Mouse (Mus musculus): ENCODE measurements around the gene Mtg1.
A peak's percentile ranks its signal among the peaks of the same experiment; 100 is the strongest.
"Not testable (repeated sequence)": the region's sequence is repeated elsewhere in the genome, so short reads cannot be mapped to it uniquely, and the experiment has no call there.

Mtg1 gene

GRCm38 (mm10) chr7:140120484-140120883 is 16.9 kb upstream of the Mtg1 start:
- Histone ChIP-seq H3K36me3 (ENCODE audit: control insufficient read depth, insufficient read depth, low read length, poor library complexity, severe bottlenecking) (no peaks in the 10 kb centered on the region), H3K27me3 (ENCODE audit: control insufficient read depth, insufficient read depth, low read length, poor library complexity, severe bottlenecking) (no peaks in the 10 kb centered on the region)
- no peak for DNase-seq (ENCODE audit: low read depth, low spot score)

- no peak for DNase-seq (ENCODE audit: low read depth, low spot score)
- H3K27me3 ChIP-seq (ENCODE audit: control insufficient read depth, insufficient read depth, low read length, poor library complexity, severe bottlenecking) = no peaks in the 10 kb centered on the region
- no peaks in the 10 kb centered on the region for H3K36me3 ChIP-seq (ENCODE audit: control insufficient read depth, insufficient read depth, low read length, poor library complexity, severe bottlenecking)
Measured at GRCm38 (mm10) chr7:140121338-140121910, 15.9 kb upstream of the Mtg1 start.

- no peak for DNase-seq (ENCODE audit: low read depth, low spot score)
- Histone ChIP-seq H3K27me3 (ENCODE audit: control insufficient read depth, insufficient read depth, low read length, poor library complexity, severe bottlenecking) (no peaks in the 10 kb centered on the region), H3K36me3 (ENCODE audit: control insufficient read depth, insufficient read depth, low read length, poor library complexity, severe bottlenecking) (no peaks in the 10 kb centered on the region)
Measured at GRCm38 (mm10) chr7:140122765-140123164, 14.6 kb upstream of the Mtg1 start.

GRCm38 (mm10) chr7:140124382-140124781 is 13.0 kb upstream of the Mtg1 start:
- DNase-seq (ENCODE audit: low read depth, low spot score) = no peak
- Histone ChIP-seq H3K36me3 (ENCODE audit: control insufficient read depth, insufficient read depth, low read length, poor library complexity, severe bottlenecking) (no peaks in the 10 kb centered on the region), H3K27me3 (ENCODE audit: control insufficient read depth, insufficient read depth, low read length, poor library complexity, severe bottlenecking) (no peaks in the 10 kb centered on the region)

- H3K36me3 ChIP-seq (ENCODE audit: control insufficient read depth, insufficient read depth, low read length, poor library complexity, severe bottlenecking) = no peaks in the 10 kb centered on the region
- DNase-seq (ENCODE audit: low read depth, low spot score) = peak; percentile 92
- no peaks in the 10 kb centered on the region for H3K27me3 ChIP-seq (ENCODE audit: control insufficient read depth, insufficient read depth, low read length, poor library complexity, severe bottlenecking)
Measured at GRCm38 (mm10) chr7:140125278-140126021, 11.9 kb upstream of the Mtg1 start.

GRCm38 (mm10) chr7:140126022-140126350 is 11.4 kb upstream of the Mtg1 start:
- H3K36me3 ChIP-seq (ENCODE audit: control insufficient read depth, insufficient read depth, low read length, poor library complexity, severe bottlenecking) = no peaks in the 10 kb centered on the region
- no peaks in the 10 kb centered on the region for H3K27me3 ChIP-seq (ENCODE audit: control insufficient read depth, insufficient read depth, low read length, poor library complexity, severe bottlenecking)
- DNase-seq (ENCODE audit: low read depth, low spot score) = peak; percentile 6

- Histone ChIP-seq H3K27me3 (ENCODE audit: control insufficient read depth, insufficient read depth, low read length, poor library complexity, severe bottlenecking) (no peaks in the 10 kb centered on the region), H3K36me3 (ENCODE audit: control insufficient read depth, insufficient read depth, low read length, poor library complexity, severe bottlenecking) (no peaks in the 10 kb centered on the region)
- DNase-seq (ENCODE audit: low read depth, low spot score) = no peak
Measured at GRCm38 (mm10) chr7:140126934-140127333, 10.4 kb upstream of the Mtg1 start.

- DNase-seq (ENCODE audit: low read depth, low spot score) = no peak
- Histone ChIP-seq H3K36me3 (ENCODE audit: control insufficient read depth, insufficient read depth, low read length, poor library complexity, severe bottlenecking) (no peaks in the 10 kb centered on the region), H3K27me3 (ENCODE audit: control insufficient read depth, insufficient read depth, low read length, poor library complexity, severe bottlenecking) (no peaks in the 10 kb centered on the region)
Measured at GRCm38 (mm10) chr7:140127911-140128310, 9.5 kb upstream of the Mtg1 start.

- not testable (repeated sequence) for H3K27me3 ChIP-seq (ENCODE audit: control insufficient read depth, insufficient read depth, low read length, poor library complexity, severe bottlenecking); H3K36me3 ChIP-seq (ENCODE audit: control insufficient read depth, insufficient read depth, low read length, poor library complexity, severe bottlenecking); DNase-seq (ENCODE audit: low read depth, low spot score)
Measured at GRCm38 (mm10) chr7:140132184-140132583, 5.2 kb upstream of the Mtg1 start.

GRCm38 (mm10) chr7:140134033-140134432 is 3.3 kb upstream of the Mtg1 start:
- not testable (repeated sequence) for H3K27me3 ChIP-seq (ENCODE audit: control insufficient read depth, insufficient read depth, low read length, poor library complexity, severe bottlenecking); DNase-seq (ENCODE audit: low read depth, low spot score); H3K36me3 ChIP-seq (ENCODE audit: control insufficient read depth, insufficient read depth, low read length, poor library complexity, severe bottlenecking)

- no peaks in the 10 kb centered on the region for H3K36me3 ChIP-seq (ENCODE audit: control insufficient read depth, insufficient read depth, low read length, poor library complexity, severe bottlenecking)
- no peak for DNase-seq (ENCODE audit: low read depth, low spot score)
- H3K27me3 ChIP-seq (ENCODE audit: control insufficient read depth, insufficient read depth, low read length, poor library complexity, severe bottlenecking) = no peaks in the 10 kb centered on the region; the same call in 1 of the 2 replicates
Measured at GRCm38 (mm10) chr7:140135106-140135770, 2.1 kb upstream of the Mtg1 start.

GRCm38 (mm10) chr7:140138021-140138310 is 602 bp downstream of the Mtg1 start:
- no peak for DNase-seq (ENCODE audit: low read depth, low spot score)
- no peaks in the 10 kb centered on the region; the same call in 1 of the 2 replicates for H3K27me3 ChIP-seq (ENCODE audit: control insufficient read depth, insufficient read depth, low read length, poor library complexity, severe bottlenecking)
- H3K36me3 ChIP-seq (ENCODE audit: control insufficient read depth, insufficient read depth, low read length, poor library complexity, severe bottlenecking) = no peaks in the 10 kb centered on the region

- no peaks in the 10 kb centered on the region for H3K27me3 ChIP-seq (ENCODE audit: control insufficient read depth, insufficient read depth, low read length, poor library complexity, severe bottlenecking)
- DNase-seq (ENCODE audit: low read depth, low spot score) = peak; percentile 84
- H3K36me3 ChIP-seq (ENCODE audit: control insufficient read depth, insufficient read depth, low read length, poor library complexity, severe bottlenecking) = no peaks in the 10 kb centered on the region; the same call in 1 of the 2 replicates
Measured at GRCm38 (mm10) chr7:140141350-140141749, 4.0 kb downstream of the Mtg1 start.

GRCm38 (mm10) chr7:140144550-140144949 is 7.2 kb downstream of the Mtg1 start:
- DNase-seq (ENCODE audit: low read depth, low spot score) = no peak
- no peaks in the 10 kb centered on the region; the same call in 1 of the 2 replicates for H3K36me3 ChIP-seq (ENCODE audit: control insufficient read depth, insufficient read depth, low read length, poor library complexity, severe bottlenecking)
- no peaks in the 10 kb centered on the region for H3K27me3 ChIP-seq (ENCODE audit: control insufficient read depth, insufficient read depth, low read length, poor library complexity, severe bottlenecking)

- no peaks in the 10 kb centered on the region; the same call in none of the 2 replicates for H3K36me3 ChIP-seq (ENCODE audit: control insufficient read depth, insufficient read depth, low read length, poor library complexity, severe bottlenecking)
- DNase-seq (ENCODE audit: low read depth, low spot score) = no peak
- H3K27me3 ChIP-seq (ENCODE audit: control insufficient read depth, insufficient read depth, low read length, poor library complexity, severe bottlenecking) = no peaks in the 10 kb centered on the region
Measured at GRCm38 (mm10) chr7:140153383-140153782, 16.0 kb downstream of the Mtg1 start.

Measured in splenic B cell, adult 2 months (primary cell).